Mouse (Mus musculus) 3134 (cell line): Measurements from ENCODE around the gene Tfip11.

ENCODE experiments used
- DNase-seq: peaks from one replicate; pipeline ENCODE4 v3.0.0-alpha.2; 2011; ENCODE audit warnings: low spot score; ENCODE audit not compliant: insufficient read length; ENCODE audit errors: extremely low read depth

The Tfip11 gene

DNA sequence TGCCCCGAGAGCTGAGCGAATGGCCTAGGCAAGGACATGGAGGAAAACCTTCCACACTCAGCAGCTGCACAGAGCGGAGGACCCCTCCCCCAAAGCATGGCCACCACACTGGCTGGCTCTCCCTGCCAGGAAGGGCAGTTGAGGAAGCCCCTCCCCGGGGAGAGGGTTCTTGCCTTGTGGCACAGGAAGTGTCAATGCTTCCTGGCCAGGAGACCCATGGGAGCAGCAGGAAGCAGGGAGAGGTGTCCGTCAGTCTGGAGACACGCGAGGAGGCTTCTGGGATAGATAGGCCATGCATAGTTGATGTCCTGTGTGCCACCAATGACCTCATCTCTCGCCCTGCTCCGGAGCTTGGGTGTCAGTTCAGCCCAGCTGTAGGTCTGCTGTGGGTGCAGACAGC is 30.2 kb downstream of the Tfip11 start:
- no peak for DNase-seq

DNA sequence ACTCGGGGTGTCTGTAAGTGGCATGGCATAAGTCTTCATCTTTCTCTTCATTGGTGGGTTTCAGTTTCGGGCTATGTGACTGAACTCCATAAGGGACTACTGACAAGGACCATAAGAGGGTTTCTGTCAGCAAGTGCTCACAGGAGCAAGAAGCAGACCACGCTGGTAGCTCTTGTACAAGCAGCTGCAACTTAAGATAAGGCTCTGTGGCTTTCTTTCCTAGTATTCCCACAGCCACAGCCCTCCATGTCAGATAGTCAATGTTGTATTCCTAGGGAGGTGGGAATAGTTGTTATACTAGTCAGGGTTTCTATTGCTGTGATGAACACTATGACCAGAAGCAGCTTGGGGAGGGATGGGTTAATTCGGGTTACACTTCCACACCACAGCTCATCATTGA is 33.4 kb downstream of the Tfip11 start:
- no peak for DNase-seq

DNA sequence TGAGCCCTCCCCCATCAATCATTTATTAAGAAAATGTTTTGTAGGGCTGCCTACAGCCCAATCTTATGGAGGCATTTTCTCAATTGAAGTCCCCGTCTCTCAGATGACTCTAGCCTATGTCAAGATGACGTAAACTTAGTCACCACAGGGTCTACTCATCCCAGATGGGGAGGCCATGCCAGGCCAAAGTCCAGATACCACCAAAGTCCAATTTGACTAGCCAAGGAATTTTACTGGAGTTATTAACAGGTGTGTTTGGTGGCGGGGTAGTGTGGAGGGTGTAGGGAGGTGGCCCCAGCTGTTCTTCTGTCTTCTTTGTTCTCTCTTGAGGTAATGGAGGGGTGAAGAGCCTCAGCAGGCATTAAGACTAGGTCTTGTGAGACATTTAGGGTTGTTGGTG is 33.9 kb downstream of the Tfip11 start:
- no peak for DNase-seq

DNA sequence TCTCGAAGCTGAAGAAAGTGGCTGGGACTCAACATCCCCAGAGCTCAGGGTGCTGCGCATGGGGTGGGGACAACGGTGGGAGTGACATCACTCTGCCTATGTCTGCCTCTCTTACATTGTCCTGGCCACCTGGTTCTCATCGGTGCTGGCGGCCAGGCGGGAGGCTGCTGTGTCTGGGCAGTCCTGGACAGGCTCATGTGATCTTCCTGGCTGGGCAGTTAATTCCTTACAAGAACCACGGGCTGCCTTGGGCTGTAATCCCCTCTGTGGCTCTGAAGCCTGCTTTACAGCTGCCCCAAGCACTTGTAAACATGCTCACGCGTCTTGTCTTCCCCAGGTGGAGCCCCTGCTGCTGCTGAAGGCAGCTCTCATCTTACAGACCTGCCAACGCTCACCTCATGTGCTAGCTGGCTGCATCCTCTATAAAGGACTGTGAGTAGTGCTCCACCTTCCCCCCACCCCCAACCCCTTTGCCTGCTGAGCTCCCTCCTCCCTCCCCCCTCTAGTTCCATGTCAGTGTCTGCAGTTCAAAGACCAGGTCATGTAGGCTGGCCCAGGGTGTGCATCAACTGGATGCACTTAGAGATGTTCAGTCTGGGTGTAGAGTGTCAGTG is 38.1 kb downstream of the Tfip11 start:
- DNase-seq, result no peak

DNA sequence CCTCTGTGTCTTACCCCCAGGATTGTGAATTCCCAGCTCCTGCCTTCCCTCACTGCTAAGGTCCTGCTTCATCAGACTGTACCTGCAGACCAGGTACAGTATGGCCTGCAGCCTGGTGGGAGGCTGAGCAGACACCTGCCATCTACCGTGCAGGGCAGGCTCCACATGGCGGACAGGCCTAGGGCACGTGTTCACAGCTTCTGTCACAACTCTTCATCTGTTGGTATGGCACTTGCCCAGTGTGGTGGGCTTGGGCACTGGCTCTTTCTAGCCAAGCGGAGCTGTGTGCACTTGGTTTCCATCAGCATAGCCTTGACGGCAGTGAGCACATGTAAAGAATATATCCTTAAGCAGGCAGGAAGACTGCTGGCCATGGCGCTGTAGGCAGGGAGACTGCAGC is 40.7 kb downstream of the Tfip11 start:
- DNase-seq, result no peak

DNA sequence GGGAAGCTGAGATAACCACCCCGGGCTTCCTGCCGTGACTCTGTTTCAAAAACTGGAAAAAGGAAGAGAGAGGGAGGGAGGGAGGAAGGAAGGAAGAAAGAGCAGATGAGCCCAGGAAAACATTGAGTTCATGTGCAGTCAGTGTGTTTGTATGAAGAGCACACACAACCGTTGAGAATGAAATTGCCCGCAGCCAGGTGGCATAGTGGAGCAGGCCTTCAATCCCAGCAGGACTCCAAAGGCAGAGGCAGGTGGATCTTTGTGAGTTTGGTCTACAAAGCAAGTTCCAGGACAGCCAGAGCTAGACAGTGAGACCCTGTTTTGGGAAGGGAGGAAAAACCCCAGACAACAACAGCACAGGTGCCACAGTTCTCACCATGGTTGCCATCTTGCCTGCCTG is 41.2 kb downstream of the Tfip11 start:
- DNase-seq, result no peak

DNA sequence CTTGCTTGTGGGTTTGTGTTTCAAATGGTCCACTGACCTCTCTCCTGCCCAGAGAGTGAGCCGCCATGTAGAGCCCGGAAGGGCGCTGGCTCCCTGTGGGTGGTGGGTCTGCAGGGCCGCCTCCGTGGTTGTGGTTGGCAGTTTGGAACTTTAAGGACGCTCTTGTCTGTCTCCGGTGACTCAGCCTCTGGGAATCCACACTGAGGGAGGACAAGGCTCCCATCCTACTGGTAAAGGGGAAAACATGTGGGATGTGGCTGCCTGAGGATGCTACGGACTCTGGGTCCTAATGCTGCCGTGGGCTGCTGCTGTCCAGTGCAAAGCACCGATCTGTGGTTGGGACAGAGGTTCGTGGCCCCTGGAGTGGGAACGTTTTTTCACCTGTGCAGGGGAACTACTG is 41.8 kb downstream of the Tfip11 start:
- DNase-seq, result peak; percentile 82

DNA sequence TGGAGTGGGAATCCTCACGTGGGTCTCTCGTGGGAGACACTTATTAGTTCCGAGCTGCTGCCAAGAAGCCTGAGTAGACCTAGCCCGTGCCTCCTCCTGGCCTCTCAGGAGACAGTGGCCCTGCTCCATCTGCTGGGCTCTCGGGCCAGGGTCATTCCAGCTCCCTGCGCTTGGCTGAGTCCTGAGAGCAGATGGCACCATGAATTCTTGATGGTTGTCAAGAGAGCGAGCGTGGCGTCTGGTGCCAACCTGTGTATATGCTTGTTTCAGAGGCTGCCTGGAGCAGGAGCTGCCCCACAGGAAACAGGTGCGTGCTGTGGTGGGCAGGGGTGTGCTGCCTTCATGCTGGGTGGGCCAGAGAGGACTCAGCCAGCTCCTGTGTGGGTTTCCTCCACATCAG is 42.5 kb downstream of the Tfip11 start:
- DNase-seq, result no peak

DNA sequence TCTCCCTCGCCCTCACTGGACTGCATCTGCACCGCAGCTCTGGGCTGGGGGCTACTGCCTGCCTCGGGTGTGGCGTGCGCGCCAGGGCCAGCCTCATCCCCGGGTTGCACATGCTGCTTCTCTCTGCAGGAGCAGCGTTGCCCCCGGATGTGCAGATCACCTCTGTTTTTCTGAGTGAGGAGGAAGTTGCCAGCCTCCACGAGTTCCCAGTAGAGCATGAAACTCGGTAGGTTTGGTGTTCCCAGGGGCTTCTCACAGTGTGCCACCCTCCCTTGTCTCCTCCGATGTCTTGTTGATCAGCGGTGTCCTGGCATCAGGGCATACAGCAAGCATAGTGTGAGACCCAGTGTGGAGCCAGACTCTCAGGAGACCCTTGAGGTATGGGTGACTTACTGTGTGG is 43.2 kb downstream of the Tfip11 start:
- no peak for DNase-seq

DNA sequence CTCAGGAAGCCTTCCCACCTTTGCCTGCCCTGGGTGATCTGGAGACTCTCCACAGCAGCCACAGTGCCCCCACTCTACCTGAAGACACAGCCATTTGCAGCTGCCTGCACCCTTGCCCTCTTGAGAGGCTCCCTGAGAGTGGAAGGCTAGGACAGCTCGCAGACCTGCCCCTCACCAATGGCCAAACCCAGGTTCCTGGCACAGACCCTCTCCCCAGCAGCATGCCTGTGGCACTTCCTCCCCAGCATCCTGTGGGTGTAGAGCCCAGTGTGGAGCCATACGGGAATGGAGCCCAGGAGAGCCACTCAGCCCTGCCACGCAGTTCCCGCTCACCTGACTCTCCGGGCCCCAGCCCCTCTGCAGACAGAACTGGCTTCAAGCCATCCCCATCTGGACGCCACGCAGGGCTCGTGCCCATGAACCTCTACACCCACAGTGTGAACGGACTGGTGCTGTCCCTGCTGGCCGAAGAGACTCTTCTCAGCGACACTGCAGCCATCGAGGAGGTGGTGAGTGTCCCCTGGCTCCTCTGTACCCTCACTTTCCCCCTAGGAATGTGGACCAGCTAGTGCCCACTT is 44.2 kb downstream of the Tfip11 start:
- DNase-seq, result no peak

DNA sequence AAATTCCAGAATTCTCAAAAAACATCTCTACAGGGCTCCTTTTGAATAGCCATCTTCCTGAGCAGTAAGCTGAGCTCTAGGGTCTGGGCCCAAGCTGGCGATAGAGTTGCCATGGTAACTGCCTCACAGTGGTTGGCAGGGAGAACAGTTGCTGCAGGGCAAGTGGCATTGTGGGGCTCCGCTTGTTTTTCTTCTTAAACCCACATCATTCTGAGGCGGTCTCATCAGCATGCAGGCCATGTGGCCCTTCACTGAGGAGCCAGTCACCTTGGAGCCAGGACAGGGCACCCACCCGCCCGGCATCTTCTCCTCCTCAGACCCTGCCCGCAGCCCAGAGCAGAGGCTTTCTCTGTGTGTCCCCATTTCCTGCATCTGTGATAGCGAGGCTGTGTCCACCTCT is 45.8 kb downstream of the Tfip11 start:
- DNase-seq, result no peak

DNA sequence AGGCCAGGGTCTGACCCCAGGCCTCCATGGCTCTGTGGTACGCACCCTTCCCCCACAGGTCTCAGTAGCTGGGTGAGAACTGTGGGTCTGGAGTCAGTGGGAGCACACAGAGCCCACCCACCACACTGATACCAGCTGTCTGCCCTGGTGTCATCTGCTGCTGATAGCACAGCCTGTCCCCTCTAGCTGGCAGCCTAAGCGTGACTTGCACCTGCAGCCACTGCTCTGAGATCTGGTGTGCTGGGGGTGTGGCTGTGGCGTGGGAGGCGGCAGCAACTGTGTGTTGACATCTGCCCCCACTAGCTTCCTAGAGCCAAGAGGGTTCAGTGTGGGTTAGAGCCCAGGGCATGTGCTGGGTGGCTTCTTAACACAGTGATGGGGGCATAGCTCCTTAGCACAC is 50.0 kb downstream of the Tfip11 start:
- DNase-seq, result no peak

DNA sequence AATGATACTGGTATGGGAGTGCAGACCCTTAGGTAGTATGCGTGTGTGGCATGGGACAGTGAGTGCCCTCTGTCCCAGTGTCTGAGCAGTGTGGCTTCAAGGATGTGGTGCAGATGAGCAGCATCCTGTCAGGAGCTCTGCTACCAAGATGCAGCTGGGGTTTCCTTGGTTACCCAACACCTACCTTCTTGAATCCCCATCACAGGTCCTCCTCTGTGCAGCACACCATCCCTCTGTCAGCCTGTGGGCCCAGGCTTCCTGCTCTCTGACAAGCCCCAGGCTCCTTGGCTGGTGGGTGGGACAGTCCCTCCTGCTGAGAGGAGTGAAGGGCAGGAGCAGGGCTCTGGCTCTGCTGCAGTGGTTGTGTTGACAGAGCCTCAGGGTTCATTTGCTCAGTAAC is 51.2 kb downstream of the Tfip11 start:
- DNase-seq, result no peak

DNA sequence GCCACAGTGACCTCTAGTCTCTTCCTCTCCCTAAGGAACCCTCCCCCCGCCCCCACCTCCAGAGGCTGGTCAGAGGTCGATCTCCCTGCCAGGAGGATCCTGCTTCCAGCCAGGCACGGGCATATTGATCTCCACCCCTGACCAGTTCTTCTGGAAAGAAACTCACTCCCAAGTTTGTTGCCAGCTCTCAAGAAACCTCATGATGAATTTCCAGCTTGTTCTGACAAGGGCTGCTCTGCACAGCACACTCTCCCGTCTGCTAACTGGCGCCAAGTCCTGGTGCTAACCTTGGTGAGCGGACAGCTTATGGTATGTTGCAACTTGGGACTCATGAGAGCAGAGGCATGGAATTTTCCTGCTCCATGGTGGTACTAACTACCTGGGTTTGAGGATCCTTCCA is 52.6 kb downstream of the Tfip11 start:
- no peak for DNase-seq

DNA sequence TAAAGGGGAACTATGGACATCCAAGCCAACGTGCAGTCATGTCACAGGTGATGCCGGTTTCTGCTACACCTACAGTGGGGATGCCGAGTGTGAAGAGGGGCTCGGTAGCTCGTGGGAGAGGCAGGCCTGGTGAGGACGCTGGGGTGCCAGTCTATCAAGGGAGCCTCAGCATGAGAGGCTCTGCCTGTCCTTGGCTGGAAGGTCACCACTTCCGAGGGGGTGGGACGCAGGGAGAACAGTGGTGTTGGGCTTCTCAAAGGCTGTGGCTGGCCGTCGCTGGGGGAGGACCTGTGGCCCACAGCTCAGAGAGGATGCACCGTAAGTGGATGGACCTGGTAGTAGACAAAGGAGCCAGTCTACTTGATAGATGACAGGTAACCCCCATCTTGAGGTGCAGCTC is 55.0 kb downstream of the Tfip11 start:
- DNase-seq, result no peak

DNA sequence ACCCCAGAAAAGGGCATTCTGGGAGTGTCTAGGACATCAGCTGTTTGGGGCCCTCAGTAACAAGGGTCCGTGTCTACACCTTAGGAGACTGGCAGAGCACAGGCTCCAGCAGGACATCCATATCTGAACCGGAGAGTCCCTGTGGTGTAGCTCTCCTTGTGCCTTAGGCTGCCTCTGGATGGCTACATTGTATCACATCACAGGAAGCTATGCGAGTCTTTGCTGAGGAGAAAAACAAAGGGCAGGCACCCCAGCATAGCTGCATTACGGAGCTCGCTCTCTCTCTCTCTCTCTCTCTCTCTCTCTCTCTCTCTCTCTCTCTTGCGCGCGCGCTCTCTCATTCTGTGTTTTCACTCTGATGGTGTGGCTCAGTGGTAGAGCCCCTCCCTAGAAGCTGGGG is 55.9 kb downstream of the Tfip11 start:
- DNase-seq, result no peak

DNA sequence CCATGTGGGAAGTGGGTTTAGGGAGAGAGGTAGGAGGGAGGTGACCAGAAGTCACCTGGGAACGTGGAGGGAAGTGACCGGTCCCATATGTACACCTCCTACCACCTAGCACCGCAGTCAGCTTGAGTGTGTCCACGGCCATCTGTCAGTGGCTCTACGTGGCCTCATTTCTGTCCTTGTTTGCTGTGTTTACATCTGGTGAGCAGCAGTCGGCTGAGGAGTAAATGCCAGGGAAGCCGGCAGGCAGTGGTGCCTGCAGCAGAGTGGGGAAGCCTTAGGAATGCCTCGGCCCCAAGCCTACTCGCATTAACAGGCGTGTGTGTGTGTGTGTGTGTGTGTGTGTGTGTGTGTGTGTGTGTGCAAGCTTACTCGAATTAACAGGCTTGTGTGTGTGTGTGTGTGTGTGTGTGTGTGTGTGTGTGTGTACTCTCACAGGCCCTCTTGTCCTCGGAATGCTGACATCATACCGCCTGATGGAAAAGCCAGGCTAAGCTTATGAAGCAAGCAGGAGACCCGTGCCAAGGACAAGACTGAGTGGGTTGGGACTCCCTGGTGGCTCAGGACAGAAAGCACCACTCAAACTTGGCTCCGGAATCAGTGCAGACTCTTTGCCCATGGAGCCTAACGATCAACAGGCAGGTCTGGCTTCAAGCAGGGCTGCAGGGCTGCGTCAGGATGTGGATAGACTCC is 56.6 kb downstream of the Tfip11 start:
- DNase-seq, result no peak

DNA sequence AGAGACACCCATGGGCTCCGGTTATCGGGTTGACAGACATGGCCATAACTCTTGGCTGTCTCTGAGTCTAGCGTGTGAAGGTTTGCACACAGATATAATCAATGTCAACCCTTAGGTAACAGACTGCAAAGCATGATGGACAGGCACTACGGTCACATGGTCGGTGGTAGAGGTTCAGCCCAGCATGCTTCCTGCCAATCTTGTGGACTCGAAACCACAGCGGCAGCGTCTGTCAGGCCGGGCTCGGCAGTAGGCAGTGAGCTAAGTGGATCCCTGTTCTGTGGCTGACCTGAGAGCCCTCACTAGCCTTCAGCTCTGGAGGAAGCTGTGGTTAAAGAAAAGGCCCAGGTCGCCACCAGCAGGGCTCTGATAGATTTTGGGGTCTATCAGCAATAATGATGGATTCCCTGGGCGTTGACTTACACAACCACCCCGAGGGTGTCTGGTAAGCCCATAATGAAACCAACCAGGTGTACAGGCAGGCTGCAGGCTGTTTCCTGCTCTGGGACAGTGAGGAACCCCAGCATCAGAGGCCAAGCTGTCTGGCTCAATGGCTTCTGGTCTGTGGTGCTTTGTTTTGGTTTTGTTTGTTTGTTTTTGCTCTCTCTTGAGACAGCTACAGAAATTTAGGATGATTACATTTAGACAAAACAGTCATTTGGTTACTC is 58.8 kb downstream of the Tfip11 start:
- no peak for DNase-seq

DNA sequence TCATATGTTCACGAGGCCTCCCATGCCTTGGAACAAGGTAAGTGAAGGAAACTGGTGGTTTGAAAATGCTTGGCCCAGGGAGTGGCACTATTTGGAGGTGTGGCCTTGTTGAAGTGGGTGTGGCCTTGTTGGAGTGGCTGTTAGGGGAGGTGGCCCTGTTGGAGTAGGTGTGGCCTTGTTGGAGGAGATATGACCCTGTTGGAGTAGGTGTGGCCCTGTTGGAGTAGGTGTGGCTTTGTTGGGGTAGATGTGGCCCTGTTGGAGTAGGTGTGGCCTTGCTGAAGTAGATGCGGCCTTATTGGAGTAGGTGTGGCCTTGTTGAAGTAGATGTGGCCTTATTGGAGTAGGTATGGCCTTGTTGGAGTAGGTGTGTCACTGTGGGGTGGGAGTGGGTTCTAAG is 59.8 kb downstream of the Tfip11 start:
- no peak for DNase-seq
